Mouse (Mus musculus) liver, embryonic 14.5 days (tissue): ENCODE measurements around the gene Stag3.

Source experiments
- CTCF ChIP-seq: IDR thresholded peaks from 2 replicates; pipeline ENCODE4 v1.5.1; 2016; ENCODE audit warnings: antibody characterized with exemption, low read depth, control low read depth
- EP300 ChIP-seq: IDR thresholded peaks from 2 replicates; pipeline ENCODE4 v1.6.1; 2016; ENCODE audit warnings: antibody characterized with exemption, low read depth

DNA sequence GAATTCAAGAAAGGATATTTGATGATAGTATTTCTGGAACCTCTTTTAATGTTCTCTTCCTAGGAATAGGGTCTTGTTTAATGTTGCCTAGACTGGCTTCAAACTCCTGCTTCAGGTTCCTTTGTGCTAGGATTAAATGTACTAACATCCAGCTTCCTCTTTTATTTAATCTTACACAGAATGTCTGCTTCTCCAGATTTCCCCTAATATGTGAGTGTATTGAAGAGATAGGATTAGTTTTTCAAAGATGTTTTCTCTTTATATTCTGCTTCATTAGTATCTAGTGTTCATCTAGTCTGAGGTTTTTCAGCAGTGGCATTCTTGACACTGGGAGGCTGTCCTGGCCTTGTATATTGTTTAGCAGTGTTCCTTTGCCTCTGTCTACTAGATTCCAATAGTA is 14.1 kb downstream of the Stag3 start:
- TF ChIP-seq CTCF (no peak), EP300 (no peak)
